Mouse (Mus musculus) right cerebral cortex, postnatal 10 days (tissue): Measurements from ENCODE around the gene Pdgfb.

ENCODE experiments used
- DNase-seq, 2 experiments: peaks; one replicate each; pipeline ENCODE4 v3.0.0; 2021; ENCODE audit warnings: low spot score in 2 of 2

Pdgfb gene

GRCm38 (mm10) chr15:80034913-80035312 lies 20.1 kb upstream of the Pdgfb start:
- DNase-seq = no peak

- no peak for DNase-seq
Measured at GRCm38 (mm10) chr15:80034366-80034765, 19.6 kb upstream of the Pdgfb start.

GRCm38 (mm10) chr15:80031133-80031532 lies 16.4 kb upstream of the Pdgfb start:
- DNase-seq = no peak

GRCm38 (mm10) chr15:80030399-80030798 lies 15.6 kb upstream of the Pdgfb start:
- DNase-seq = no peak

GRCm38 (mm10) chr15:80028862-80029261 lies 14.1 kb upstream of the Pdgfb start:
- DNase-seq = no peak

GRCm38 (mm10) chr15:80026689-80027353 lies 12.0 kb upstream of the Pdgfb start:
- DNase-seq = peak in 1 of 2 experiments; percentile 33

- DNase-seq = no peak
Measured at GRCm38 (mm10) chr15:80026061-80026460, 11.3 kb upstream of the Pdgfb start.

- peak in 1 of 2 experiments; percentile 29 for DNase-seq
Measured at GRCm38 (mm10) chr15:80025615-80026014, 10.8 kb upstream of the Pdgfb start.

GRCm38 (mm10) chr15:80024331-80025313 lies 9.8 kb upstream of the Pdgfb start:
- peak; percentile 48 to 71 for DNase-seq

- DNase-seq = no peak
Measured at GRCm38 (mm10) chr15:80020516-80020915, 5.7 kb upstream of the Pdgfb start.

GRCm38 (mm10) chr15:80019625-80020024 lies 4.8 kb upstream of the Pdgfb start:
- no peak for DNase-seq

- no peak for DNase-seq
Measured at GRCm38 (mm10) chr15:80019220-80019619, 4.4 kb upstream of the Pdgfb start.

- DNase-seq = no peak
Measured at GRCm38 (mm10) chr15:80016563-80017301, 2.0 kb upstream of the Pdgfb start.

- DNase-seq = peak; percentile 64 to 80
Measured at GRCm38 (mm10) chr15:80015211-80015952, 605 bp upstream of the Pdgfb start.

GRCm38 (mm10) chr15:80014031-80014320 lies 801 bp downstream of the Pdgfb start:
- no peak for DNase-seq

GRCm38 (mm10) chr15:80013256-80014030 lies 1.3 kb downstream of the Pdgfb start:
- DNase-seq = no peak

- DNase-seq = peak; percentile 84 to 86
Measured at GRCm38 (mm10) chr15:80012527-80013201, 2.1 kb downstream of the Pdgfb start.

GRCm38 (mm10) chr15:80011778-80012526 lies 2.8 kb downstream of the Pdgfb start:
- peak; percentile 93 to 94 for DNase-seq

- DNase-seq = peak; percentile 60 to 71
Measured at GRCm38 (mm10) chr15:80011194-80011593, 3.6 kb downstream of the Pdgfb start.
